Mouse (Mus musculus) CH12.LX (cell line): ENCODE results near the gene Homez. TPM values are rescaled to one million over a fixed set of nuclear protein-coding genes. Genes with fewer than 3 reads are reported as not detected.

Experiments used
- DNase-seq: peaks from one replicate; pipeline ENCODE4 v3.0.0-alpha.2; 2013; ENCODE audit errors: extremely low read depth
- H3K27ac ChIP-seq: 2 replicates; pipeline ENCODE4 v1.5.1; 2012; ENCODE audit warnings: low read depth, mild to moderate bottlenecking, control low read depth, moderate library complexity; ENCODE audit not compliant: insufficient read depth
- H3K27me3 ChIP-seq: replicated peaks from 2 replicates; pipeline ENCODE3; 2012; ENCODE audit warnings: inconsistent platforms
- H3K36me3 ChIP-seq, 2 experiments: replicated peaks in 1 of 2; 2 replicates each; pipeline versions ENCODE3 to v1.6.1; 2012; ENCODE audit warnings: inconsistent platforms in 1 of 2, low read length in 1 of 2, mild to moderate bottlenecking in 1 of 2, mixed read lengths in 1 of 2, moderate library complexity in 1 of 2; ENCODE audit not compliant: control insufficient read depth in 1 of 2, insufficient read depth in 1 of 2
- H3K4me1 ChIP-seq, 2 experiments: 2 replicates each; pipeline ENCODE4 v1.6.1; 2012; ENCODE audit warnings: inconsistent platforms in 1 of 2, moderate library complexity in 1 of 2; ENCODE audit not compliant: insufficient read depth in 2 of 2, control insufficient read depth in 1 of 2
- H3K4me2 ChIP-seq: 2 replicates; pipeline ENCODE4 v1.6.1; 2012; ENCODE audit warnings: low read depth, mild to moderate bottlenecking, control low read depth; ENCODE audit not compliant: poor library complexity, insufficient read depth, severe bottlenecking
- H3K4me3 ChIP-seq, 3 experiments: fragments of 150-350 bp in 1 of 3; sonication (generic) in 1 of 3; replicated peaks in 1 of 3; 2 replicates each; pipeline versions ENCODE3 to v1.5.1; 2011 to 2012; ENCODE audit warnings: low read depth in 2 of 3, low read length in 2 of 3, mild to moderate bottlenecking in 2 of 3, moderate library complexity in 2 of 3, control low read depth in 1 of 3, improper control_type of control experiment in 1 of 3, inconsistent platforms in 1 of 3, mixed read lengths in 1 of 3; ENCODE audit not compliant: poor library complexity in 1 of 3
- H3K79me2 ChIP-seq: replicated peaks from 2 replicates; pipeline ENCODE4 v1.6.1; 2012; ENCODE audit warnings: mild to moderate bottlenecking, moderate library complexity; ENCODE audit not compliant: control insufficient read depth, poor library complexity, insufficient read depth, severe bottlenecking; ENCODE audit errors: extremely low read depth
- H3K9ac ChIP-seq: 2 replicates; pipeline ENCODE4 v1.6.1; 2012; ENCODE audit warnings: low read depth, mild to moderate bottlenecking, control low read depth, moderate library complexity; ENCODE audit not compliant: insufficient read depth
- H3K9me3 ChIP-seq: replicated peaks from 2 replicates; pipeline ENCODE3; 2012; ENCODE audit warnings: low read length, inconsistent platforms, mixed read lengths
- BHLHE40 ChIP-seq: IDR thresholded peaks from 2 replicates; pipeline ENCODE4 v1.6.1; 2011; ENCODE audit warnings: mild to moderate bottlenecking, low read depth, low read length, improper control_type of control experiment
- CTCF ChIP-seq, 2 experiments: IDR thresholded peaks in 1 of 2; conservative IDR thresholded peaks in 1 of 2; 2 replicates each; pipeline ENCODE4 v1.5.1; 2011 to 2012; ENCODE audit warnings: low read depth in 2 of 2, low read length in 2 of 2, improper control_type of control experiment in 1 of 2, inconsistent platforms in 1 of 2, mild to moderate bottlenecking in 1 of 2, moderate library complexity in 1 of 2
- ETS1 ChIP-seq: conservative IDR thresholded peaks from 2 replicates; pipeline ENCODE4 v1.6.1; 2012; ENCODE audit warnings: low read depth, mild to moderate bottlenecking, inconsistent platforms, low read length, improper control_type of control experiment, moderate library complexity
- HCFC1 ChIP-seq: IDR thresholded peaks from 2 replicates; pipeline ENCODE4 v1.6.1; 2012; ENCODE audit warnings: low read depth, mild to moderate bottlenecking, inconsistent platforms, low read length, improper control_type of control experiment
- IRF4 ChIP-seq: IDR thresholded peaks from 2 replicates; pipeline ENCODE4 v1.6.1; 2014; ENCODE audit warnings: low read depth, mild to moderate bottlenecking, inconsistent platforms, low read length, improper control_type of control experiment
- JUN ChIP-seq: IDR thresholded peaks from 2 replicates; pipeline ENCODE4 v1.6.1; 2011; ENCODE audit warnings: low read depth, mild to moderate bottlenecking, low read length, improper control_type of control experiment, moderate library complexity; ENCODE audit not compliant: insufficient read depth
- KAT2A ChIP-seq: IDR thresholded peaks from 2 replicates; pipeline ENCODE4 v1.6.1; 2012; ENCODE audit warnings: low read length, improper control_type of control experiment, inconsistent platforms; ENCODE audit not compliant: insufficient replicate concordance
- MEF2A ChIP-seq: IDR thresholded peaks from 2 replicates; pipeline ENCODE4 v1.6.1; 2014; ENCODE audit warnings: low read depth, mild to moderate bottlenecking, inconsistent platforms, low read length, improper control_type of control experiment, borderline replicate concordance
- MYC ChIP-seq: IDR thresholded peaks from 2 replicates; pipeline ENCODE4 v1.6.1; 2011; ENCODE audit warnings: low read depth, mild to moderate bottlenecking, improper control_type of control experiment, low read length
- NRF1 ChIP-seq: IDR thresholded peaks from 2 replicates; pipeline ENCODE4 v1.6.1; 2014; ENCODE audit warnings: low read depth, mild to moderate bottlenecking, inconsistent platforms, low read length, improper control_type of control experiment, moderate library complexity
- POLR2A ChIP-seq: IDR thresholded peaks from 2 replicates; pipeline ENCODE4 v1.6.1; 2011; ENCODE audit warnings: low read depth, mild to moderate bottlenecking, improper control_type of control experiment, low read length
- RAD21 ChIP-seq: IDR thresholded peaks from 2 replicates; pipeline ENCODE4 v1.6.1; 2011; ENCODE audit warnings: low read depth, mild to moderate bottlenecking, low read length, improper control_type of control experiment, moderate library complexity
- SIN3A ChIP-seq: IDR thresholded peaks from 2 replicates; pipeline ENCODE4 v1.6.1; 2012; ENCODE audit warnings: low read length, improper control_type of control experiment, inconsistent platforms
- SMC3 ChIP-seq: IDR thresholded peaks from 2 replicates; pipeline ENCODE4 v1.6.1; 2011; ENCODE audit warnings: low read depth, low read length, improper control_type of control experiment
- TBP ChIP-seq: conservative IDR thresholded peaks from 2 replicates; pipeline ENCODE4 v1.6.1; 2011; ENCODE audit warnings: low read depth, low read length, improper control_type of control experiment
- TCF12 ChIP-seq: IDR thresholded peaks from 2 replicates; pipeline ENCODE4 v1.6.1; 2014; ENCODE audit warnings: low read depth, mild to moderate bottlenecking, inconsistent platforms, low read length, improper control_type of control experiment
- UBTF ChIP-seq: IDR thresholded peaks from 2 replicates; pipeline ENCODE4 v1.6.1; 2012; ENCODE audit warnings: low read depth, mild to moderate bottlenecking, inconsistent platforms, low read length, improper control_type of control experiment, moderate library complexity
- USF1 ChIP-seq: IDR thresholded peaks from 2 replicates; pipeline ENCODE4 v1.6.1; 2014; ENCODE audit warnings: low read depth, mild to moderate bottlenecking, inconsistent platforms, low read length, improper control_type of control experiment
- USF2 ChIP-seq: conservative IDR thresholded peaks from 2 replicates; pipeline ENCODE4 v1.6.1; 2011; ENCODE audit warnings: low read depth, low read length, improper control_type of control experiment
- ZC3H11A ChIP-seq: IDR thresholded peaks from 2 replicates; pipeline ENCODE4 v1.6.1; 2012; ENCODE audit warnings: low read depth, mild to moderate bottlenecking, inconsistent platforms, low read length, improper control_type of control experiment
- ZKSCAN1 ChIP-seq: IDR thresholded peaks from 2 replicates; pipeline ENCODE4 v1.6.1; 2012; ENCODE audit warnings: low read depth, inconsistent platforms, low read length, improper control_type of control experiment, borderline replicate concordance
- dilution Hi-C: fragments of 300-500 bp; cut with MboI; formaldehyde crosslinking; loops from 2 replicates; pipeline ENCODE4 v1.14.3; 2020; ENCODE audit warnings: low sequenced_read_pairs; ENCODE audit not compliant: extremely low pct_unique_long_range_greater_than_20kb, extremely low pct_ligation_motif_present
- in situ Hi-C: fragments of 300-500 bp; cut with MboI; formaldehyde crosslinking; loops from 3 replicates; pipeline ENCODE4 v1.14.3; 2019; ENCODE audit warnings: low sequenced_read_pairs, low pct_ligation_motif_present, low pct_unique_long_range_greater_than_20kb, mixed read lengths
- polyA plus RNA-seq: library from polyadenylated mRNA; unstranded; fragments of >175 nt; gene quantifications from 2 replicates; pipeline ENCODE4 v1.2.1, GENCODE M21; 2012; ENCODE audit warnings: low read depth; ENCODE audit not compliant: insufficient read length
- total RNA-seq, 2 experiments: library from RNA; depleted of rRNA; stranded (reverse); fragments of 300-350 nt in 1 of 2; fragments of >200 nt in 1 of 2; gene quantifications; 2 replicates each; pipeline ENCODE4 v1.2.3; 2012 to 2014

Homez gene
- total and polyA plus RNA-seq, 3 experiments, result 3.5 to 7.2 (median 3.7) TPM

DNA sequence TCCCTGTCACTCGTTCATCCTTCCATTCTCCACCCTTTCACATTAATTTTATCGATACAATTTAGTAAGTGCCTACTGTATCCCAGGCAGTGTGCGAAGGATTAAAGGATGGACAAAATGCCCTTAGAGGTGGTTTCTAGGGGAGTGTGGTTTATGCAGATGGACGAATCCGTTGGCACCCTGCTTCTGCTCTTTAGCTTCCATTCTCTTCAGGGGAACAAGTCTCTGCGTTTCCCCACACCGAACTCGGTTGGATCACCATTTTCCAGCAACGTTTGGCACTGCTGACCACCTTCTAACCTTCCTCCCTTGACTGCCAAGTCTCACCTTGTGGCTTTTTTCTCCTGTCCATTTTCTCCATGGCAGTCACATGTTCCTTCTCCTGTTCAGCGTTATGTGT lies 42.6 kb upstream of the Homez start:
- no peaks in the 10 kb centered on the region for H3K79me2 ChIP-seq
- H3K4me1 ChIP-seq, result peaks cover 0 to 4% of the 10 kb centered on the region in 2 experiments; a peak in 2 of 4 replicates
- DNase-seq, result no peak
- no peak overlapping the region for H3K4me2 ChIP-seq
- TF ChIP-seq IRF4 (no peak), TBP (no peak), ETS1 (no peak), TCF12 (no peak), RAD21 (no peak), SIN3A (no peak), ZKSCAN1 (no peak), CTCF (conservative IDR thresholded peaks at IDR 0.05 in 1 of 2, IDR thresholded peaks at IDR 0.05 in 1 of 2; ENCODE audit: low read depth in 2 of 2, low read length in 2 of 2) (no peak), USF2 (no peak), HCFC1 (no peak), MEF2A (no peak), USF1 (no peak), ZC3H11A (no peak), UBTF (no peak), BHLHE40 (no peak), JUN (no peak)
- H3K27ac ChIP-seq, result no peak overlapping the region
- H3K4me3 ChIP-seq, result no peak overlapping the region
- H3K9ac ChIP-seq, result no peak overlapping the region
- H3K9me3 ChIP-seq, result no peaks in the 10 kb centered on the region
- dilution Hi-C loops, result no loop called here
- no peaks in the 10 kb centered on the region for H3K36me3 ChIP-seq
- in situ Hi-C loops, result no loop called here
- peaks cover 83% of the 10 kb centered on the region for H3K27me3 ChIP-seq

DNA sequence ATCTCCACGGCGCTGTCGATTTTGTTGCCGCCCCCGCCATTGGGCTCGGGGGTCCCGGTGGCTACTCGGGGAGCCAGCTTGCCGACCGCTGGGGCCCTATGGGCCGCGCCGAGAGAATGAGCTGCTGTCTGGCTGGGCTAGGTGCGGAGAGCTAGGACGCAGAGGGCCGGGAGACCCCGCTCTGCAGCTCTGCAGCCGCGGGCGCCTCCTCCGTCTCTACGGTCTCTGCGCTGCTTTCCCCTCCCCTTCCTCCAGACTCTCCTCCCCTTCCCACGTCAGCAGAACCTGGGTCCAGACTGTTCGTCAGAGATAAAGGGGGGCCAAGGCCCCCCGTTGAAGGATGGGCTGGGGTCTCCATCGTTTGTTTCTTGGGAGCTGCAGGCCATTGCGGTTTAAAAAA lies 42.1 kb upstream of the Homez start, which contains the start of gene Slc22a17:
Gene Slc22a17 (minus strand): TSS at position 247 of the 400 bp plus-strand sequence.
- no peak for TF ChIP-seq NRF1
- TF ChIP-seq KAT2A, result no peak
- peak; percentile 58 for TF ChIP-seq POLR2A
- no peak for TF ChIP-seq MYC
- TF ChIP-seq SMC3, result no peak
- TF ChIP-seq, all 38 proteins: peak for 1
- peak within 1 kb of the TSS; percentile 46; the same call in 1 of the 2 replicates for H3K9ac ChIP-seq
- H3K4me2 ChIP-seq, result peak within 1 kb of the TSS; percentile 49; the same call in 1 of the 2 replicates
- no peak within 1 kb of the TSS for H3K27ac ChIP-seq
- no peaks in the 10 kb centered on the region for H3K79me2 ChIP-seq
- peaks cover 0 to 4% of the 10 kb centered on the region in 2 experiments; a peak in 2 of 4 replicates for H3K4me1 ChIP-seq
- DNase-seq, result no peak
- no peaks in the 10 kb centered on the region for H3K36me3 ChIP-seq
- H3K9me3 ChIP-seq, result no peaks in the 10 kb centered on the region
- peaks cover 79% of the 10 kb centered on the region for H3K27me3 ChIP-seq
- peak within 1 kb of the TSS; percentile 36 to 74 (median 41) for H3K4me3 ChIP-seq
- in situ Hi-C loops (no loop called here), dilution Hi-C loops (no loop called here)
